Comparison of ENCODE assay signal across 30 mouse cellular contexts in genomic region chr11:66961447-66962176, GRCm38 (mm10). TPM values are rescaled to one million over a fixed set of nuclear protein-coding genes. Genes with fewer than 3 reads are reported as not detected.
DNase-seq lines count a peak whose midpoint lies in the region; ATAC-seq and TF ChIP-seq lines count a peak whose summit lies in the region.
"Had no signal": no experiment of that assay in that cellular context is flagged by ENCODE, and none has a peak within 500 bp of the region (broad histone marks: within the 10 kb centered on the region; RNA-seq: fewer than 3 reads in every experiment).

No protein-coding gene starts in this region.

- ATAC-seq in heart, embryonic 16.5 days (replicated peaks; ENCODE audit: extremely low read depth, insufficient read depth, low FRiP score): peak; percentile 82
- ATAC-seq in intestine, postnatal 0 days: peak; percentile 62
- ATAC-seq: CD4-positive, CD25-positive, alpha-beta regulatory T cell, adult 4 months; forebrain, embryonic 13.5 days; midbrain, embryonic 16.5 days had no signal

- intact Hi-C loops in heart, postnatal 25 days (cut with DNase I): no loop called here

- H3K9me3 ChIP-seq in heart, embryonic 16.5 days (replicated peaks; ENCODE audit: control insufficient read depth, low read length): no peaks in the 10 kb centered on the region; the same call in 1 of the 2 replicates
- H3K9me3 ChIP-seq in intestine, postnatal 0 days (ENCODE audit: control insufficient read depth): no peaks in the 10 kb centered on the region
- H3K9me3 ChIP-seq: embryonic facial prominence, embryonic 10.5 days; forebrain, embryonic 13.5 days; limb, embryonic 15.5 days; megakaryocyte, embryonic 14.5 days had no signal

- 0 out of 2 replicates have a peak, but pooled peaks cover 8% of the 10 kb centered on the region for H3K4me1 ChIP-seq in heart, embryonic 16.5 days (ENCODE audit: control insufficient read depth, insufficient read depth, low read length)
- H3K4me1 ChIP-seq in intestine, postnatal 0 days (replicated peaks; ENCODE audit: control insufficient read depth, insufficient read depth, low read length): peaks cover 3% of the 10 kb centered on the region; the same call in 1 of the 2 replicates
- H3K4me1 ChIP-seq: embryonic facial prominence, embryonic 10.5 days; forebrain, embryonic 13.5 days; limb, embryonic 15.5 days; megakaryocyte, embryonic 14.5 days had no signal

- 0 out of 2 replicates have a peak overlapping the region, but pooled peaks have one; percentile 2 for H3K4me2 ChIP-seq in heart, embryonic 16.5 days (ENCODE audit: low read depth, low read length)
- peak overlapping the region; percentile 35 for H3K4me2 ChIP-seq in intestine, postnatal 0 days (replicated peaks; ENCODE audit: low read depth)
- H3K4me2 ChIP-seq: forebrain, embryonic 13.5 days; hindbrain, embryonic 14.5 days; limb, embryonic 15.5 days had no signal

- H3K9ac ChIP-seq in heart, embryonic 16.5 days (ENCODE audit: low read length): no peak overlapping the region
- no peak overlapping the region for H3K9ac ChIP-seq in intestine, postnatal 0 days (ENCODE audit: low read depth, low read length)
- H3K9ac ChIP-seq: forebrain, embryonic 13.5 days; hindbrain, embryonic 14.5 days; limb, embryonic 15.5 days had no signal

- no peak for TF ChIP-seq CTCF in intestine, postnatal 0 days (IDR thresholded peaks at IDR 0.05; ENCODE audit: low read depth)

- DNase-seq in heart, adult 11 months: peak; percentile 92
- no peak for DNase-seq in heart, postnatal 25 days (ENCODE audit: low spot score)
- peak; percentile 23 to 36 for DNase-seq in heart, adult 9 months (ENCODE audit: low spot score in 2 of 2)
- no peak for DNase-seq in right cerebral cortex, postnatal 14 days
- DNase-seq in cerebellum, adult 9-10 months: no peak
- no peak for DNase-seq in cerebellum, postnatal 25 days
- DNase-seq: cerebellum, adult 11 months; kidney, adult 11 months; layer of hippocampus, postnatal 36 days; lung, postnatal 10 days; right cerebral cortex, adult 18-20 months; thymus, adult 18-20 months had no signal

- no peaks in the 10 kb centered on the region for H3K36me3 ChIP-seq in heart, embryonic 16.5 days (ENCODE audit: control insufficient read depth, insufficient read depth)
- no peaks in the 10 kb centered on the region for H3K36me3 ChIP-seq in intestine, postnatal 0 days (ENCODE audit: control insufficient read depth, insufficient read depth)
- H3K36me3 ChIP-seq: embryonic facial prominence, embryonic 10.5 days; G1E; limb, embryonic 15.5 days had no signal

- WGBS in heart, embryonic 16.5 days: 43% methylated on average over 12 of the region's 12 CpGs
- WGBS in intestine, postnatal 0 days: 43% methylated on average over 12 of the region's 12 CpGs

- no peaks in the 10 kb centered on the region for H3K27me3 ChIP-seq in heart, embryonic 16.5 days (ENCODE audit: control insufficient read depth, insufficient read depth, low read length)
- H3K27me3 ChIP-seq in intestine, postnatal 0 days (replicated peaks; ENCODE audit: control insufficient read depth, insufficient read depth, low read length): no peaks in the 10 kb centered on the region
- H3K27me3 ChIP-seq: forebrain, embryonic 13.5 days had no signal

- peak overlapping the region; percentile 11 for H3K27ac ChIP-seq in heart, embryonic 16.5 days (ENCODE audit: low read length)
- H3K27ac ChIP-seq in intestine, postnatal 0 days (ENCODE audit: low read depth, low read length): peak overlapping the region; percentile 70
- H3K27ac ChIP-seq: embryonic facial prominence, embryonic 10.5 days; forebrain, embryonic 13.5 days; hindbrain, embryonic 14.5 days; kidney, postnatal 0 days; limb, embryonic 15.5 days had no signal

- H3K4me3 ChIP-seq in heart, embryonic 16.5 days (ENCODE audit: low read length): no peak overlapping the region
- H3K4me3 ChIP-seq in intestine, postnatal 0 days (ENCODE audit: low read depth, low read length): no peak overlapping the region
- H3K4me3 ChIP-seq: embryonic facial prominence, embryonic 10.5 days; forebrain, embryonic 13.5 days; limb, embryonic 15.5 days; megakaryocyte, embryonic 14.5 days had no signal

RNA-seq across cellular contexts. Expression of gene Tmem238l, which starts 5.2 kb away (rescaled TPM):
- not detected for total RNA-seq in heart, postnatal 25 days (2021)
- polyA plus RNA-seq in heart, embryonic 16.5 days (2015; fragmentation: Nextera tagmentation; extraction: Ambion mirVana): not detected in 2 replicates
- 10.5 and 11.2 TPM in 2 replicates for polyA plus RNA-seq in intestine, postnatal 0 days (2015; fragmentation: Nextera tagmentation; extraction: Ambion mirVana)
- total RNA-seq: adrenal gland, postnatal 14 days; G1E; gastrocnemius, adult 8-10 months; granulocyte monocyte progenitor cell, adult 5-6 weeks; layer of hippocampus, adult 18-20 months; layer of hippocampus, postnatal 36 days; left cerebral cortex, postnatal 25 days had no signal
- polyA plus RNA-seq: CD4-positive, CD25-positive, alpha-beta regulatory T cell, adult 4 months; embryonic facial prominence, embryonic 10.5 days; forebrain, embryonic 13.5 days; frontal cortex, adult 2 months; G1E; hindbrain, embryonic 14.5 days; liver, embryonic 16.5 days; midbrain, embryonic 16.5 days had no signal

RNA-seq across cellular contexts. Expression of gene Pirt, which starts 49.8 kb away (rescaled TPM):
- total RNA-seq in heart, postnatal 25 days (2021): 10 to 100 TPM in 1 of 2 experiments, 1 to 10 TPM in 1; 9.1 to 11.5 TPM
- polyA plus RNA-seq in heart, embryonic 16.5 days (2015; fragmentation: Nextera tagmentation; extraction: Ambion mirVana): 7.4 and 8.1 TPM in 2 replicates
- 4.0 and 4.7 TPM in 2 replicates for polyA plus RNA-seq in intestine, postnatal 0 days (2015; fragmentation: Nextera tagmentation; extraction: Ambion mirVana)
- total RNA-seq: granulocyte monocyte progenitor cell, adult 5-6 weeks had no signal
- polyA plus RNA-seq: CD4-positive, CD25-positive, alpha-beta regulatory T cell, adult 4 months; G1E had no signal

Comparison
In these comparisons a context has a peak if more than half of its experiments do, and no peak if none do; other contexts are left out.
1. DNase-seq: peak in heart, adult 11 months (single experiment) and heart, adult 9 months (2 of 2); none in heart, postnatal 25 days (single experiment), right cerebral cortex, postnatal 14 days (single experiment), cerebellum, adult 9-10 months (single experiment) and cerebellum, postnatal 25 days (0 of 2).
2. RNA of gene Tmem238l, which starts 5.2 kb away (polyA plus RNA-seq): 10.5 to 11.2 TPM in intestine, postnatal 0 days; not detected in heart, embryonic 16.5 days; every median in the first group is over 10 times any median in the second.